Mouse (Mus musculus) CH12.LX (cell line): ENCODE results near the gene Tubd1.
A peak's percentile ranks its signal among the peaks of the same experiment; 100 is the strongest.

ENCODE experiments used
- CHD1 ChIP-seq: IDR thresholded peaks from 2 replicates; pipeline ENCODE4 v1.6.1; 2012; ENCODE audit warnings: low read depth, low read length, improper control_type of control experiment, inconsistent platforms
- CTCF ChIP-seq, 2 experiments: IDR thresholded peaks in 1 of 2; conservative IDR thresholded peaks in 1 of 2; 2 replicates each; pipeline ENCODE4 v1.5.1; 2011 to 2012; ENCODE audit warnings: low read depth in 2 of 2, low read length in 2 of 2, improper control_type of control experiment in 1 of 2, inconsistent platforms in 1 of 2, mild to moderate bottlenecking in 1 of 2, moderate library complexity in 1 of 2
- EP300 ChIP-seq: IDR thresholded peaks from 2 replicates; pipeline ENCODE4 v1.6.1; 2011; ENCODE audit warnings: low read length, improper control_type of control experiment
- MAFK ChIP-seq: IDR thresholded peaks from 2 replicates; pipeline ENCODE4 v1.6.1; 2011; ENCODE audit warnings: low read length, improper control_type of control experiment; ENCODE audit not compliant: insufficient replicate concordance
- MXI1 ChIP-seq: IDR thresholded peaks from 2 replicates; pipeline ENCODE4 v1.6.1; 2011; ENCODE audit warnings: mild to moderate bottlenecking, low read depth, low read length, improper control_type of control experiment
- SMC3 ChIP-seq: IDR thresholded peaks from 2 replicates; pipeline ENCODE4 v1.6.1; 2011; ENCODE audit warnings: low read depth, low read length, improper control_type of control experiment

DNA sequence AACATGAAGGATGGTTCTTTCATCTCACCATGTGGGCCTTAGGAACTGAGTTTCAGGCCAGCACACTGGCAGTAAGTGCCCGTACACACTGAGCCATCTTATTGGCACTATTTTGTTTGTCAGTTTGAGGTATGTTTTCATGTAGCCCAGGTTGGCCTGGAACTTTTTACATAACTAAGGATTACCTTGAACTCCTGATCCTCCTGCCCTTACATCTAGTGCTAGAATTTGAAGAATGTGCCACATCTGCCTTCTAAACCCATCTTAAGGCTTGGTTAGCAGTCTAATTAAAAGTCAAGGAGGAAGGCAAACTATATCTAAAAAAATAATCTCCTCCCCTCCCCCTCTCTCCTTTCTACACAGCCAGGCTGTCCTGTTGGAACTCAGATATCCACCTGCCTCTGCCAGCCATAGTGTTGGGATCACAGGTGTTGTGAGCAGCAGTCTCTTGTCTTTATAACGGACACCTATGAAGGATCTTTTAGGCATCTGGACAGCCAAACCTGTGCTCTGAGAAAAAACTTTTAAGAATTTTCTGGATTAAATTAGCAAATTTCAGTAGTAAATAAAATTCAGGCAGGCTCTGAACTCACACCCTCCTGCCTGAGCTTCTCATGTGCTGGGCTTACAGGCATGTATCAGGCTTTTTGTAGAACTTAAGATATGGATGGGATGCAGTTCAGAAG lies 47.3 kb downstream of the Tubd1 start:
- TF ChIP-seq MAFK (no peak), EP300 (no peak), CTCF (conservative IDR thresholded peaks at IDR 0.05 in 1 of 2, IDR thresholded peaks at IDR 0.05 in 1 of 2; ENCODE audit: low read depth in 2 of 2, low read length in 2 of 2) (no peak), MXI1 (no peak), CHD1 (peak; percentile 70; the same call in 1 of the 2 replicates), SMC3 (no peak)
